Mouse (Mus musculus) stomach, embryonic 16.5 days (tissue): ENCODE results near the gene Eif4g1. TPM values are rescaled to one million over a fixed set of nuclear protein-coding genes. Genes with fewer than 3 reads are reported as not detected.
A peak's percentile ranks its signal among the peaks of the same experiment; 100 is the strongest.

Experiments
- ATAC-seq: fragments of 200-750 bp; cut with Nextera tagmentation; 2 replicates; pipeline ENCODE4 v1.8.0; 2017; ENCODE audit warnings: moderate number of reproducible peaks, moderate TSS enrichment; ENCODE audit not compliant: insufficient read depth, low FRiP score
- H3K27ac ChIP-seq: fragments of 300-500 bp; sonication (generic); 2 replicates; pipeline ENCODE4 v1.5.1; 2014; ENCODE audit warnings: low read length
- H3K27me3 ChIP-seq: fragments of 300-500 bp; sonication (generic); 2 replicates; pipeline ENCODE4 v1.6.1; 2014; ENCODE audit warnings: low read length, control low read depth, mixed read lengths; ENCODE audit not compliant: control insufficient read depth, insufficient read depth
- H3K36me3 ChIP-seq: fragments of 300-500 bp; sonication (generic); 2 replicates; pipeline ENCODE4 v1.6.1; 2014; ENCODE audit warnings: low read length; ENCODE audit not compliant: control insufficient read depth, insufficient read depth
- H3K4me1 ChIP-seq: fragments of 300-500 bp; sonication (generic); 2 replicates; pipeline ENCODE4 v1.6.1; 2014; ENCODE audit warnings: low read length, control low read depth, mixed read lengths; ENCODE audit not compliant: control insufficient read depth, insufficient read depth
- H3K4me2 ChIP-seq: fragments of 300-500 bp; sonication (generic); 2 replicates; pipeline ENCODE4 v1.6.1; 2014; ENCODE audit warnings: low read depth, low read length, mixed read lengths
- H3K4me3 ChIP-seq: fragments of 300-500 bp; sonication (generic); replicated peaks from 2 replicates; pipeline ENCODE4 v1.5.1; 2014; ENCODE audit warnings: mild to moderate bottlenecking, low read length
- H3K9ac ChIP-seq: fragments of 300-500 bp; sonication (generic); 2 replicates; pipeline ENCODE4 v1.6.1; 2014; ENCODE audit warnings: low read length
- H3K9me3 ChIP-seq: fragments of 300-500 bp; sonication (generic); replicated peaks from 2 replicates; pipeline ENCODE4 v1.6.1; 2016; ENCODE audit warnings: low read length, control low read depth; ENCODE audit not compliant: control insufficient read depth
- WGBS: fragments of 180-500 bp; shearing (Covaris S2); extraction: QIAGEN DNeasy Blood & Tissue Kit; methylation state at CpG from one replicate; pipeline ENCODE4 v1.1.7; 2014; 5-methylcytosine and 5-hydroxymethylcytosine counted together
- polyA plus RNA-seq: library from polyadenylated mRNA; unstranded; fragments of >200 nt; fragmentation: Nextera tagmentation; extraction: Ambion mirVana; gene quantifications from 2 replicates; pipeline ENCODE4 v1.2.1, GENCODE M21; 2015

The Eif4g1 gene
- polyA plus RNA-seq, 1 experiment from 2014 or later = 155 TPM

GRCm38 (mm10) chr16:20629731-20630634, 38.1 kb upstream of the Eif4g1 start, which contains the start of gene Ece2:
Gene Ece2, plus strand, starts transcription at chr16:20629828.
- H3K27ac ChIP-seq = no peak within 1 kb of the TSS
- ATAC-seq = peak; percentile 66; the same call in 1 of the 2 replicates
- WGBS = 6% methylated on average over 54 of the region's 54 CpGs

GRCm38 (mm10) chr16:20637410-20637809, 30.7 kb upstream of the Eif4g1 start:
- 71% methylated on average over 8 of the region's 8 CpGs for WGBS
- Histone ChIP-seq H3K4me2 (no peak overlapping the region), H3K9ac (no peak overlapping the region), H3K36me3 (no peaks in the 10 kb centered on the region), H3K4me3 (no peak overlapping the region), H3K27me3 (no peaks in the 10 kb centered on the region), H3K9me3 (no peaks in the 10 kb centered on the region), H3K27ac (no peak overlapping the region), H3K4me1 (no peaks in the 10 kb centered on the region)
- ATAC-seq = no peak

More at GRCm38 (mm10) chr16:20629731-20630634, 38.1 kb upstream of the Eif4g1 start, which contains the start of gene Ece2:
- H3K9ac ChIP-seq = peak within 1 kb of the TSS; percentile 72
- H3K4me2 ChIP-seq = peak within 1 kb of the TSS; percentile 87
- no peaks in the 10 kb centered on the region for H3K9me3 ChIP-seq
- no peaks in the 10 kb centered on the region for H3K36me3 ChIP-seq
- peak within 1 kb of the TSS; percentile 59 for H3K4me3 ChIP-seq
- peaks cover 11% of the 10 kb centered on the region; the same call in 1 of the 2 replicates for H3K27me3 ChIP-seq
- H3K4me1 ChIP-seq = peaks cover 7% of the 10 kb centered on the region; the same call in 1 of the 2 replicates

- Histone ChIP-seq H3K27me3 (no peaks in the 10 kb centered on the region), H3K4me1 (no peaks in the 10 kb centered on the region), H3K36me3 (no peaks in the 10 kb centered on the region), H3K4me2 (no peak overlapping the region), H3K9me3 (no peaks in the 10 kb centered on the region), H3K9ac (no peak overlapping the region), H3K27ac (no peak overlapping the region), H3K4me3 (no peak overlapping the region)
- ATAC-seq = no peak
- WGBS = 80% methylated on average over 8 of the region's 8 CpGs
These were observed 29.7 kb upstream of the Eif4g1 start for GRCm38 (mm10) chr16:20638367-20638766.

GRCm38 (mm10) chr16:20642161-20642560, 26.0 kb upstream of the Eif4g1 start:
- Histone ChIP-seq H3K4me2 (no peak overlapping the region), H3K4me1 (no peaks in the 10 kb centered on the region), H3K27me3 (no peaks in the 10 kb centered on the region), H3K9me3 (no peaks in the 10 kb centered on the region), H3K4me3 (no peak overlapping the region), H3K9ac (no peak overlapping the region), H3K27ac (no peak overlapping the region), H3K36me3 (no peaks in the 10 kb centered on the region)
- WGBS = under 1% methylated on average over 8 of the region's 8 CpGs
- peak; percentile 71; the same call in 1 of the 2 replicates for ATAC-seq

GRCm38 (mm10) chr16:20643911-20644310, 24.2 kb upstream of the Eif4g1 start:
- Histone ChIP-seq H3K9me3 (no peaks in the 10 kb centered on the region), H3K27ac (no peak overlapping the region), H3K4me2 (no peak overlapping the region), H3K36me3 (no peaks in the 10 kb centered on the region), H3K4me1 (no peaks in the 10 kb centered on the region), H3K4me3 (no peak overlapping the region), H3K27me3 (no peaks in the 10 kb centered on the region), H3K9ac (no peak overlapping the region)
- 78% methylated on average over 7 of the region's 7 CpGs for WGBS
- no peak for ATAC-seq

- Histone ChIP-seq H3K27ac (peak within 1 kb of the TSS; percentile 81), H3K9ac (peak within 1 kb of the TSS; percentile 87), H3K9me3 (no peaks in the 10 kb centered on the region), H3K4me1 (peaks cover 12% of the 10 kb centered on the region), H3K36me3 (peaks cover 8% of the 10 kb centered on the region), H3K4me3 (peak within 1 kb of the TSS; percentile 91), H3K27me3 (no peaks in the 10 kb centered on the region), H3K4me2 (peak within 1 kb of the TSS; percentile 95)
- ATAC-seq = peak; percentile 97
- WGBS = 2% methylated on average over 46 of the region's 46 CpGs
These were observed 16.8 kb upstream of the Eif4g1 start, which contains the start of gene Psmd2 for GRCm38 (mm10) chr16:20651076-20651946. Gene Psmd2, plus strand, starts transcription at chr16:20651652.

GRCm38 (mm10) chr16:20651947-20652310, 16.2 kb upstream of the Eif4g1 start:
- H3K9ac ChIP-seq = peak overlapping the region; percentile 87
- H3K4me2 ChIP-seq = peak overlapping the region; percentile 95
- H3K4me3 ChIP-seq = peak overlapping the region; percentile 91
- H3K36me3 ChIP-seq = peaks cover 8% of the 10 kb centered on the region
- H3K27ac ChIP-seq = peak overlapping the region; percentile 26; the same call in 1 of the 2 replicates
- H3K27me3 ChIP-seq = no peaks in the 10 kb centered on the region
- peaks cover 12% of the 10 kb centered on the region for H3K4me1 ChIP-seq
- ATAC-seq = no peak
- no peaks in the 10 kb centered on the region for H3K9me3 ChIP-seq
- 8% methylated on average over 12 of the region's 12 CpGs for WGBS

- Histone ChIP-seq H3K4me1 (peaks cover 12% of the 10 kb centered on the region), H3K36me3 (peaks cover 8% of the 10 kb centered on the region), H3K9ac (no peak overlapping the region), H3K27ac (no peak overlapping the region), H3K9me3 (no peaks in the 10 kb centered on the region), H3K4me2 (no peak overlapping the region), H3K27me3 (no peaks in the 10 kb centered on the region), H3K4me3 (no peak overlapping the region)
- no peak for ATAC-seq
- WGBS = 51% methylated on average over 2 of the region's 2 CpGs
These were observed 14.8 kb upstream of the Eif4g1 start for GRCm38 (mm10) chr16:20653315-20653714.
